Mouse (Mus musculus) E14TG2a.4 (cell line): ENCODE measurements around the gene Prpf18.

Experiments
- CTCF ChIP-seq: conservative IDR thresholded peaks from 2 replicates; pipeline ENCODE4 v1.5.1; 2014; ENCODE audit warnings: low read length
- NANOG ChIP-seq: IDR thresholded peaks from 2 replicates; pipeline ENCODE4 v1.6.1; 2014; ENCODE audit warnings: borderline replicate concordance, low read length, mixed read lengths
- POU5F1 ChIP-seq: IDR thresholded peaks from 2 replicates; pipeline ENCODE4 v1.6.1; 2014; ENCODE audit warnings: low read length, borderline replicate concordance

DNA sequence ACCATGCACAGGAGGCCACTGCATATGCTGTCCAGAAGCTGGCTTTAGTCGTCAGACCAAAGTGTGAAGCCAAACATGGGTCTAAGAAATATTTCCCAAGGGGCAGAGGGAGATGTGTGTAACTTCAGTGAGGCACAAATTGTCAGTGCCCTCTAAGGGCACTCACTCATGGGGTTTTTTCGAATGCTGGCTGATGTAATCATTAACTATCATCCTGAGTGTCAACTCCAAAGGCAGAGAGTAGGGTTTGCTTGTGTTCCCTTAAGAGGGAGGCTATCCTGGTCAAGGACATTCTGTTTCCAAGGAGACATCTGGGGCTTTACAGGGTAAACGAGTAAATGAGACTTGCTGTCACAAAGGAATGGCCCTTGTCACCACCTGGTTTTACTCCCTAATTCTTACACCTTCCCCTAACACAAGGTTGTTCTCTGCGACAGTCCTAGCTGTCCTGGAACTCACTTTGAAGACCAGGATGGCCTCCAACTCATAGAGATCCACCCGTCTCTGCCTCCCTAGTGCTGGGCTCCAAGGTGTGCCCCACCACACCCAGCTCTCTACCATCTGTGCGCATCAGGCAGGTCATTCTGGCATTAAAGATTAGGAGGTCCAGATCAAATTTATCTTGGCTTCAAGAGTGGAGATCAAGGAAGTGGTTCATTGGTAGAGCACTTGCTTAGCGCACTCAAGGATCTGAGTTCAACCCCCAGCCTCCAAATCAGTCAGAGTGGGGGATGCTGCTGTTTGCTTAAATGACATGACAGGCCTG, 79.2 kb downstream of the Prpf18 start:
- TF ChIP-seq CTCF: no peak
- TF ChIP-seq POU5F1: no peak
- TF ChIP-seq NANOG: no peak
